Mouse (Mus musculus) midbrain, embryonic 16.5 days (tissue): ENCODE measurements at regions not wholly inside any gene's neighbourhood (a gene's known extent, or its start where the extent isn't known, plus 50 kb on each side); places are given as distances from the start of the nearest gene placed in this dataset.

Experiments
- ATAC-seq: fragments of 200-750 bp; cut with Nextera tagmentation; 2 replicates; pipeline ENCODE4 v1.8.0; 2017; ENCODE audit warnings: moderate TSS enrichment
- H3K27ac ChIP-seq: fragments of 300-500 bp; sonication (generic); 2 replicates; pipeline ENCODE4 v1.5.1; 2014; ENCODE audit warnings: mild to moderate bottlenecking, low read length, mixed read lengths
- H3K27me3 ChIP-seq: fragments of 300-500 bp; sonication (generic); 2 replicates; pipeline ENCODE4 v1.6.1; 2014; ENCODE audit warnings: low read depth, low read length, mixed read lengths; ENCODE audit not compliant: control insufficient read depth, insufficient read depth
- H3K36me3 ChIP-seq: fragments of 300-500 bp; sonication (generic); 2 replicates; pipeline ENCODE4 v1.6.1; 2014; ENCODE audit warnings: mild to moderate bottlenecking, low read length, moderate library complexity, mixed read lengths; ENCODE audit not compliant: control insufficient read depth, insufficient read depth
- H3K4me1 ChIP-seq: fragments of 300-500 bp; sonication (generic); 2 replicates; pipeline ENCODE4 v1.6.1; 2014; ENCODE audit warnings: mild to moderate bottlenecking, low read length, mixed read lengths; ENCODE audit not compliant: control insufficient read depth, insufficient read depth
- H3K4me2 ChIP-seq: fragments of 300-500 bp; sonication (generic); 2 replicates; pipeline ENCODE4 v1.6.1; 2014; ENCODE audit warnings: mild to moderate bottlenecking, low read length, mixed read lengths
- H3K4me3 ChIP-seq: fragments of 300-500 bp; sonication (generic); 2 replicates; pipeline ENCODE4 v1.5.1; 2014; ENCODE audit warnings: low read depth, mild to moderate bottlenecking, low read length, moderate library complexity, mixed read lengths
- H3K9ac ChIP-seq: fragments of 300-500 bp; sonication (generic); 2 replicates; pipeline ENCODE4 v1.6.1; 2014; ENCODE audit warnings: low read depth, low read length, mixed read lengths
- H3K9me3 ChIP-seq: fragments of 300-500 bp; sonication (generic); replicated peaks from 2 replicates; pipeline ENCODE4 v1.6.1; 2014; ENCODE audit warnings: mild to moderate bottlenecking, low read length, mixed read lengths; ENCODE audit not compliant: control insufficient read depth, poor library complexity, severe bottlenecking
- WGBS: fragments of 180-500 bp; shearing (Covaris S2); extraction: QIAGEN DNeasy Blood & Tissue Kit; methylation state at CpG from one replicate; pipeline ENCODE4 v1.1.7; 2014; 5-methylcytosine and 5-hydroxymethylcytosine counted together

- Histone ChIP-seq H3K9me3 (no peaks in the 10 kb centered on the region), H3K4me2 (no peak overlapping the region), H3K36me3 (no peaks in the 10 kb centered on the region), H3K9ac (no peak overlapping the region), H3K4me3 (no peak overlapping the region), H3K4me1 (no peaks in the 10 kb centered on the region), H3K27ac (no peak overlapping the region), H3K27me3 (no peaks in the 10 kb centered on the region)
- 100% methylated on average over 2 of the region's 2 CpGs for WGBS
- no peak for ATAC-seq
These were observed 152.4 kb downstream of the Hs3st3b1 start for GRCm38 (mm10) chr11:63769738-63770137.

GRCm38 (mm10) chr11:63775382-63775781 is 146.7 kb downstream of the Hs3st3b1 start:
- Histone ChIP-seq H3K9me3 (no peaks in the 10 kb centered on the region), H3K27me3 (no peaks in the 10 kb centered on the region), H3K4me1 (peaks cover 6% of the 10 kb centered on the region; the same call in 1 of the 2 replicates), H3K36me3 (no peaks in the 10 kb centered on the region), H3K27ac (no peak overlapping the region), H3K4me3 (no peak overlapping the region), H3K9ac (no peak overlapping the region), H3K4me2 (no peak overlapping the region)
- no peak for ATAC-seq
- 68% methylated on average over 6 of the region's 6 CpGs for WGBS

- no peak overlapping the region for H3K4me3 ChIP-seq
- no peak overlapping the region for H3K9ac ChIP-seq
- WGBS, result 84% methylated on average over 6 of the region's 6 CpGs
These were observed 142.7 kb downstream of the Hs3st3b1 start for GRCm38 (mm10) chr11:63779371-63779770.

GRCm38 (mm10) chr11:63781967-63782915 is 139.8 kb downstream of the Hs3st3b1 start:
- H3K27me3 ChIP-seq, result no peaks in the 10 kb centered on the region

More at GRCm38 (mm10) chr11:63779371-63779770, 142.7 kb downstream of the Hs3st3b1 start:
- H3K36me3 ChIP-seq, result no peaks in the 10 kb centered on the region
- no peak overlapping the region for H3K4me2 ChIP-seq
- H3K27ac ChIP-seq, result no peak overlapping the region
- H3K27me3 ChIP-seq, result no peaks in the 10 kb centered on the region
- no peak for ATAC-seq
- no peaks in the 10 kb centered on the region for H3K9me3 ChIP-seq
- H3K4me1 ChIP-seq, result peaks cover 6% of the 10 kb centered on the region; the same call in 1 of the 2 replicates

GRCm38 (mm10) chr11:63785281-63785886 is 136.7 kb downstream of the Hs3st3b1 start:
- H3K4me2 ChIP-seq, result no peak overlapping the region
- H3K9me3 ChIP-seq, result no peaks in the 10 kb centered on the region
- no peak overlapping the region for H3K4me3 ChIP-seq
- ATAC-seq, result no peak
- no peak overlapping the region for H3K27ac ChIP-seq
- 9% methylated on average over 8 of the region's 8 CpGs for WGBS
- H3K27me3 ChIP-seq, result no peaks in the 10 kb centered on the region
- H3K9ac ChIP-seq, result no peak overlapping the region
- H3K4me1 ChIP-seq, result peaks cover 5% of the 10 kb centered on the region; the same call in 1 of the 2 replicates
- H3K36me3 ChIP-seq, result no peaks in the 10 kb centered on the region

More at GRCm38 (mm10) chr11:63781967-63782915, 139.8 kb downstream of the Hs3st3b1 start:
- WGBS, result 83% methylated on average over 19 of the region's 19 CpGs
- H3K9me3 ChIP-seq, result no peaks in the 10 kb centered on the region
- ATAC-seq, result no peak
- no peaks in the 10 kb centered on the region for H3K36me3 ChIP-seq
- H3K27ac ChIP-seq, result no peak overlapping the region
- no peak overlapping the region for H3K9ac ChIP-seq
- H3K4me2 ChIP-seq, result no peak overlapping the region
- H3K4me1 ChIP-seq, result peaks cover 11% of the 10 kb centered on the region; the same call in 1 of the 2 replicates
- no peak overlapping the region for H3K4me3 ChIP-seq

- Histone ChIP-seq H3K4me3 (no peak overlapping the region), H3K27me3 (no peaks in the 10 kb centered on the region), H3K9me3 (no peaks in the 10 kb centered on the region), H3K36me3 (no peaks in the 10 kb centered on the region), H3K27ac (no peak overlapping the region), H3K4me2 (no peak overlapping the region), H3K9ac (no peak overlapping the region), H3K4me1 (peaks cover 5% of the 10 kb centered on the region; the same call in 1 of the 2 replicates)
- ATAC-seq, result no peak
- 52% methylated on average over 4 of the region's 4 CpGs for WGBS
These were observed 136.1 kb downstream of the Hs3st3b1 start for GRCm38 (mm10) chr11:63785965-63786364.

- WGBS, result 52% methylated on average over 8 of the region's 8 CpGs
- Histone ChIP-seq H3K4me3 (no peak overlapping the region), H3K4me2 (no peak overlapping the region), H3K9ac (no peak overlapping the region), H3K4me1 (peaks cover 5% of the 10 kb centered on the region; the same call in 1 of the 2 replicates), H3K36me3 (no peaks in the 10 kb centered on the region), H3K9me3 (no peaks in the 10 kb centered on the region), H3K27ac (no peak overlapping the region), H3K27me3 (no peaks in the 10 kb centered on the region)
- no peak for ATAC-seq
These were observed 132.5 kb downstream of the Hs3st3b1 start for GRCm38 (mm10) chr11:63789473-63790120.

- H3K4me1 ChIP-seq, result no peaks in the 10 kb centered on the region
- no peak overlapping the region for H3K4me3 ChIP-seq
- H3K27me3 ChIP-seq, result no peaks in the 10 kb centered on the region
- H3K4me2 ChIP-seq, result no peak overlapping the region
- no peaks in the 10 kb centered on the region for H3K36me3 ChIP-seq
- no peak for ATAC-seq
- H3K9ac ChIP-seq, result no peak overlapping the region
- no peak overlapping the region for H3K27ac ChIP-seq
- no peaks in the 10 kb centered on the region; the same call in 1 of the 2 replicates for H3K9me3 ChIP-seq
- 50% methylated on average over 13 of the region's 13 CpGs for WGBS
These were observed 130.9 kb downstream of the Hs3st3b1 start for GRCm38 (mm10) chr11:63791004-63791862.
